Mouse (Mus musculus): ENCODE measurements around the gene Zfp784.

Gene Zfp784

GRCm38 (mm10) chr7:4988250-4988649 is 50.0 kb downstream of the Zfp784 start:
- DNase-seq (ENCODE audit: low read depth, low spot score) = no peak
